Mouse (Mus musculus) mammary gland, adult 2 months (tissue): ENCODE data around the gene Qtrt2. TPM values are rescaled to one million over a fixed set of nuclear protein-coding genes. Genes with fewer than 3 reads are reported as not detected.

Experiments used
- polyA plus RNA-seq: library from polyadenylated mRNA; depleted of rRNA; stranded (reverse); fragments of >200 nt; gene quantifications from 2 replicates; pipeline ENCODE4 v1.2.3, GENCODE M21; 2012; ENCODE audit warnings: low replicate concordance; rRNA removed

The Qtrt2 gene
- polyA plus RNA-seq, result 13.4 and 20.2 TPM in 2 replicates

GRCm38 (mm10) chr16:43926341-43926859 is at the start of gene Qtrt2:
Gene Qtrt2 (minus strand): TSS chr16:43926809.

DNA sequence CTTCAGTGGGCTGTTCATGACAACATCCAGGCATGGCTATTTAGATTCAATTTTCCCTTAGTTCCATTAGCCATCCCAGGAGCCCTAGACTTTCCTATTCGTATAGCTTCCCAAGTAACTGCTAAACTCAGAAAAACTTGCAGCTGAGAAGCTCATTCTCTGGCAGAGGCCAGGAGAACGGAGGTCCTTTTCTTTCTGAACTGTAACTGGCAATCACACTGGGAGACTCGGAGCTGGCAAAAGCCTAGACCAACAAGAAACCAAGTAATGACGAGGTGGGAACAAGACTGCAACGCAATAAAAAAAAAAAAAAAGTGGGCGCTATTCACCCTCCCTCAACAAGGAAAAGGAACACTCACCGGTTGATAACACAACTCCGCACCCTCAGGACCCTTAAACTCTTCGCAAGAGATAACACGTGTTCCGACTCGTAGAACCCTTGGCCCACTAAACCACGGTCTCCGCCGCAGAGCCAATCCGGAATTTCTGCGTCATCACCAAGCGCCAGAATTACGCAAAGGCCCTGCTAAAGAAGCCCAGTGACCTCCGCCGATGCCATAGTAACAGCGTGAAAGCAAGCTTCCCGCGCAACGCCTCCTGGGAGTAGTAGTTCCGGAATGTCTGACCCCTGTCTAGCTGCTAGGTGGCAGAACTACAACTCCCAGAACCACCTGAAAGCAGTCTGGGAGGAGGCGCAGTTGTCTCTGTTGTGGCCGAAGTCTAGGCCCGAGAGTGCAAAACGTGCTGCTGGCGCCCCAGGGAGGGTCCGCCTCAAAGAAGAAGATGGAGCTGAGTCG is 37.2 kb downstream of the Qtrt2 start, which contains the start of gene Ccdc191:
Gene Ccdc191, plus strand, starts transcription at position 593 of the 797 bp plus-strand sequence.

Other genes starting within 250 kb of the Qtrt2 start
- gene Drd3, start 172.8 kb downstream of the Qtrt2 start, polyA plus RNA-seq, result not detected in 2 replicates
- gene Ccdc191, start 37.0 kb downstream of the Qtrt2 start, polyA plus RNA-seq, result 1.0 and 2.1 TPM in 2 replicates
- 1.5 and 2.2 TPM in 2 replicates for gene Zdhhc23, start 53.0 kb upstream of the Qtrt2 start, polyA plus RNA-seq
- 0.31 and 0.93 TPM in 2 replicates for gene Gramd1c, start 136.5 kb upstream of the Qtrt2 start, polyA plus RNA-seq
- gene Atp6v1a, start 212.9 kb upstream of the Qtrt2 start, polyA plus RNA-seq, result 13.5 and 30.3 TPM in 2 replicates
- gene Naa50, start 213.0 kb upstream of the Qtrt2 start, polyA plus RNA-seq, result 6.1 and 13.1 TPM in 2 replicates
- 5.4 and 9.4 TPM in 2 replicates for gene Usf3, start 246.4 kb upstream of the Qtrt2 start, polyA plus RNA-seq